Mouse (Mus musculus) embryonic fibroblast, embryonic 13.5 days (primary cell): ENCODE measurements around the gene Nemp1. TPM values are rescaled to one million over a fixed set of nuclear protein-coding genes. Genes with fewer than 3 reads are reported as not detected.
A peak's percentile ranks its signal among the peaks of the same experiment; 100 is the strongest.
"Not testable (repeated sequence)": the region's sequence is repeated elsewhere in the genome, so short reads cannot be mapped to it uniquely, and the experiment has no call there.

ENCODE experiments used
- H3K27ac ChIP-seq: 2 replicates; pipeline ENCODE4 v1.5.1; 2012; ENCODE audit warnings: low read length, control low read depth, inconsistent platforms; ENCODE audit not compliant: insufficient read depth
- H3K4me1 ChIP-seq: 2 replicates; pipeline ENCODE4 v1.6.1; 2011; ENCODE audit warnings: low read length; ENCODE audit not compliant: control insufficient read depth, insufficient read depth
- H3K4me3 ChIP-seq: 2 replicates; pipeline ENCODE4 v1.5.1; 2011; ENCODE audit warnings: mild to moderate bottlenecking, control low read depth, low read length; ENCODE audit not compliant: insufficient read depth
- CTCF ChIP-seq: IDR thresholded peaks from 2 replicates; pipeline ENCODE4 v1.5.1; 2011; ENCODE audit warnings: mild to moderate bottlenecking, control low read depth, low read length, moderate library complexity, borderline replicate concordance; ENCODE audit not compliant: insufficient read depth
- POLR2A ChIP-seq: IDR thresholded peaks from 2 replicates; pipeline ENCODE4 v1.6.1; 2011; ENCODE audit warnings: low read depth, mild to moderate bottlenecking, control low read depth, low read length, moderate library complexity
- polyA plus RNA-seq: library from polyadenylated mRNA; stranded (reverse); fragments of >200 nt; gene quantifications from 2 replicates; pipeline ENCODE4 v1.2.4, GENCODE M21; 2011; ENCODE audit warnings: low read depth; ENCODE audit not compliant: missing spikeins, insufficient read length

Gene Nemp1
- polyA plus RNA-seq, 1 experiment = 10.6 TPM

- no peak for TF ChIP-seq CTCF
- peak; percentile 66; the same call in 1 of the 2 replicates for TF ChIP-seq POLR2A
- Histone ChIP-seq H3K4me1 (peaks cover 6% of the 10 kb centered on the region), H3K4me3 (peak overlapping the region; percentile 55), H3K27ac (peak overlapping the region; percentile 98)
These were observed 23.0 kb upstream of the Nemp1 start for GRCm38 (mm10) chr10:127643553-127644238.

GRCm38 (mm10) chr10:127645791-127646190 is 20.9 kb upstream of the Nemp1 start:
- no peak overlapping the region for H3K27ac ChIP-seq
- peaks cover 6% of the 10 kb centered on the region for H3K4me1 ChIP-seq
- no peak overlapping the region for H3K4me3 ChIP-seq
- TF ChIP-seq POLR2A (no peak), CTCF (no peak)

GRCm38 (mm10) chr10:127652906-127653638 is 13.6 kb upstream of the Nemp1 start:
- Histone ChIP-seq H3K27ac (no peak overlapping the region), H3K4me1 (no peaks in the 10 kb centered on the region), H3K4me3 (no peak overlapping the region)
- TF ChIP-seq CTCF (no peak), POLR2A (no peak)

- TF ChIP-seq POLR2A (no peak), CTCF (no peak)
- no peaks in the 10 kb centered on the region for H3K4me1 ChIP-seq
- no peak overlapping the region for H3K27ac ChIP-seq
- H3K4me3 ChIP-seq = no peak overlapping the region
These were observed 11.6 kb upstream of the Nemp1 start for GRCm38 (mm10) chr10:127654970-127655579.

- H3K4me3 ChIP-seq, H3K4me1 ChIP-seq, H3K27ac ChIP-seq: not testable (repeated sequence)
These were observed 9.1 kb upstream of the Nemp1 start for GRCm38 (mm10) chr10:127657617-127658016.

- H3K4me3 ChIP-seq = no peak overlapping the region
- no peak overlapping the region for H3K27ac ChIP-seq
- no peaks in the 10 kb centered on the region; the same call in 1 of the 2 replicates for H3K4me1 ChIP-seq
- TF ChIP-seq POLR2A = no peak
- TF ChIP-seq CTCF = no peak
These were observed 8.6 kb upstream of the Nemp1 start for GRCm38 (mm10) chr10:127658076-127658475.

GRCm38 (mm10) chr10:127659551-127659950 is 7.2 kb upstream of the Nemp1 start:
- H3K27ac ChIP-seq = no peak overlapping the region
- no peak overlapping the region for H3K4me3 ChIP-seq
- no peaks in the 10 kb centered on the region; the same call in 1 of the 2 replicates for H3K4me1 ChIP-seq
- TF ChIP-seq CTCF (no peak), POLR2A (peak; percentile 42)

GRCm38 (mm10) chr10:127661291-127661914 is 5.3 kb upstream of the Nemp1 start:
- H3K27ac ChIP-seq = peak overlapping the region; percentile 68
- no peak overlapping the region; the same call in 1 of the 2 replicates for H3K4me3 ChIP-seq
- TF ChIP-seq CTCF (no peak), POLR2A (no peak)
- no peaks in the 10 kb centered on the region; the same call in 1 of the 2 replicates for H3K4me1 ChIP-seq

- H3K4me3 ChIP-seq = peak overlapping the region; percentile 92
- H3K4me1 ChIP-seq = no peaks in the 10 kb centered on the region; the same call in 1 of the 2 replicates
- TF ChIP-seq CTCF = no peak
- TF ChIP-seq POLR2A = peak; percentile 64
- peak overlapping the region; percentile 85 for H3K27ac ChIP-seq
These were observed 4.6 kb upstream of the Nemp1 start for GRCm38 (mm10) chr10:127661915-127662663.
